24 mouse cellular contexts compared by ENCODE assay signal in the genomic region with DNA sequence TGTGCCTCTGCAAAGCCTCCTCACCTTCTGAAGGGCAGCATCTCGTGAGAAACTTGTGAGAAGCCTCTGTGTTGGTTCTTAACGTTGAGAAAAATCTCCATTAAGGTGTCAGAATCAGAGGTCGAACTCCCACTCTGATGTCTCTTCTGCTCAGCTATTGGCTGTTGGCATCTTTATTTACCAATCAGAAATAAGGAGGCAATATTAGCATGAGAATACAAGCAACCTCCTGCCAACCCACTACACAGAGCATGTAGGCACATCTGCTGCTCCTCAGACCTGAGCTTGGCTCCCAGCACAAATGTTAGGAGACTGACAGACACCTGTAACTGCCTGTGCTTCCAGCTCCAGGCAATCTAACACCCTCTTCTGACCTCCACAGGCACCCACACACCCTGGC. TPM values are rescaled to one million over a fixed set of nuclear protein-coding genes. Genes with fewer than 3 reads are reported as not detected.
DNase-seq lines count a peak whose midpoint lies in the region.
"Had no signal": no experiment of that assay in that cellular context is flagged by ENCODE, and none has a peak within 500 bp of the region (broad histone marks: within the 10 kb centered on the region; RNA-seq: fewer than 3 reads in every experiment).

No protein-coding gene starts in this region.

- DNase-seq in ES-CJ7 (ENCODE audit: low read depth, low spot score) (peak; percentile 56), R1 (ENCODE audit: low read depth, low spot score) (peak; percentile 49), ZHBTc4 (ENCODE audit: low read depth, low spot score) (peak; percentile 81)
- no peak for DNase-seq in embryonic facial prominence, embryonic 10.5 days (ENCODE audit: low spot score)
- no peak for DNase-seq in c-Kit-positive CD71-positive TER-119-positive erythroid progenitor cells, embryonic 14.5 days (ENCODE audit: low spot score)
- no peak for DNase-seq in retina, postnatal 1 day
- DNase-seq in ovary, postnatal 36 days (ENCODE audit: low spot score): no peak
- no peak for DNase-seq in cerebellum, adult 11 months
- DNase-seq: adrenal gland, adult 2 months; adrenal gland, adult 8-10 months; adrenal gland, postnatal 10 days; adrenal gland, postnatal 14 days; adrenal gland, postnatal 25 days; adrenal gland, postnatal 36 days; B cell, adult 2 months; cerebellum, adult 11-12 months; cerebellum, adult 18-20 months; cerebellum, adult 2 months; cerebellum, adult 8-10 months; cerebellum, adult 9-10 months; cerebellum, adult 9-11 months had no signal

- H3K4me3 ChIP-seq in embryonic facial prominence, embryonic 10.5 days: no peak overlapping the region

- H3K9me3 ChIP-seq in embryonic facial prominence, embryonic 10.5 days: no peaks in the 10 kb centered on the region
- H3K9me3 ChIP-seq: G1E had no signal

- H3K4me1 ChIP-seq in embryonic facial prominence, embryonic 10.5 days: peaks cover 59% of the 10 kb centered on the region

- 54% methylated on average over 3 of the region's 3 CpGs for WGBS in embryonic facial prominence, embryonic 10.5 days

- no peaks in the 10 kb centered on the region for H3K36me3 ChIP-seq in embryonic facial prominence, embryonic 10.5 days (replicated peaks)
- H3K36me3 ChIP-seq: G1E had no signal

- no peaks in the 10 kb centered on the region for H3K27me3 ChIP-seq in embryonic facial prominence, embryonic 10.5 days (replicated peaks; ENCODE audit: low read depth, poor library complexity, severe bottlenecking)
- H3K27me3 ChIP-seq: CH12.LX, Patski had no signal

- peak overlapping the region; percentile 44; the same call in 1 of the 2 replicates for H3K27ac ChIP-seq in embryonic facial prominence, embryonic 10.5 days (replicated peaks)

RNA-seq across cellular contexts. Expression of a gene that starts 22.0 kb away (rescaled TPM):
- 158 and 159 TPM in 2 replicates for polyA plus RNA-seq in embryonic facial prominence, embryonic 10.5 days (2016; fragmentation: Nextera tagmentation; extraction: Ambion mirVana)

Comparison
In these comparisons a context has a peak if more than half of its experiments do, and no peak if none do; other contexts are left out.
1. DNase-seq: peak in ES-CJ7 (single experiment), R1 (single experiment) and ZHBTc4 (single experiment); none in embryonic facial prominence, embryonic 10.5 days (single experiment), c-Kit-positive CD71-positive TER-119-positive erythroid progenitor cells, embryonic 14.5 days (single experiment), retina, postnatal 1 day (single experiment), ovary, postnatal 36 days (single experiment) and cerebellum, adult 11 months (single experiment).